Mouse (Mus musculus) erythroblast, adult 5-6 weeks (primary cell): ENCODE data around the gene 0610030E20Rik. TPM values are rescaled to one million over a fixed set of nuclear protein-coding genes. Genes with fewer than 3 reads are reported as not detected.

ENCODE experiments used
- ATAC-seq: replicated peaks from 2 replicates; pipeline ENCODE4 v1.8.0; 2016; ENCODE audit warnings: moderate number of reproducible peaks, mild to moderate bottlenecking, moderate TSS enrichment, inconsistent platforms; ENCODE audit not compliant: poor library complexity, low FRiP score, severe bottlenecking
- total RNA-seq, 2 experiments: library from RNA; stranded (forward) in 1 of 2; stranded (reverse) in 1 of 2; fragments of 150-400 nt in 1 of 2; fragments of 200-764, 138-1000 nt in 1 of 2; gene quantifications; 2 replicates each; pipeline versions ENCODE4 v1.2.3 to v1.2.4; 2015 to 2017; ENCODE audit warnings: low replicate concordance in 2 of 2

The 0610030E20Rik gene
- total RNA-seq, 2 experiments from 2014 or later, result 11.5 to 15.0 TPM

DNA sequence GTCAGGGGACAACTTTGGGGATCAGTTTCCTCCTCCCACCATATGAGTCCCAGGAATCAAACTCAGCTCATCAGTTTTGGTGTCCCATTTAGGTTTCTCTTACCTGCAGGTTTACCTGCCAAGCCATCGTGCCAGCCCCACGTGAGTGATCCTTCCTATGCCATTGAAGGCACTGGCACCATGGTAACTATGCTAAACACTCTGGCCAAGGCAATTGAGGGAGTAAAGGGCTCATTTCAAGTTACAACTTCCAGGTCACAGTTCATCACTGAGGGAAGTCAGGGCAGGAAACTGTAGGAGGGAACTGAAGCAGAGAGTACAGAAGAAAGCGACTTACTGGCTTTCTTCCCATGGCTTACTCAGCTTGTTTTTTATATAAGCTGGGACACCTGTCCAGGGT, 19.2 kb downstream of the 0610030E20Rik start:
- no peak for ATAC-seq

DNA sequence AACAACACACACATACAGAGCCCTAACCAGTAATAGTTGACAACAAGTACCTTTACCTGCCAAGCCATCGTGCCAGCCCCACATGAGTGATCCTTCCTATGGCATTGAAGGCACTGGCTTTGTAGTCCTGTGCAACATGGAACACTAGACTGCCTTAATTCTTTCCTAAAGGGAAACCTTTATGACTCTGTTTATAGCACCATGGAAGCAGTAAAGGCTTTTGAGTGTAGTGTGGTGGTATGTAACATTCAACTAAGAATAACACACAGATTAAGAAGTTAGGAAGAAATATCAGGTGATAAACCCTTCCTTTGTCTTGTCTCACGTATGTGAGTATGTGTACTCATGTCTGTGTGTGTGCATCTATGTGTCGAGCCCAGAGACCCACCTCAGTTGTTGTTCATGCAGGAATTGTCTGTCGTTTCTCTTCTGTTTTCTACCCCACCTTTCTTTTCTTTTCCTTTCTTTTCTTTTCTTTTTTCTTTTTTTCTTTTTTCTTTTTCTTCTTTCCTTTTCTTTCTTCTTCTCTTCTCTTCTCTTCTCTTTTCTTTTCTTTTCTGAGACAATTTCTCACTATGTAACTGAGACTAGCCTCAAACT, 19.8 kb downstream of the 0610030E20Rik start, which contains the start of gene Rnf181:
Gene Rnf181 (minus strand): TSS at position 113 of the 600 bp plus-strand sequence.
- no peak for ATAC-seq

DNA sequence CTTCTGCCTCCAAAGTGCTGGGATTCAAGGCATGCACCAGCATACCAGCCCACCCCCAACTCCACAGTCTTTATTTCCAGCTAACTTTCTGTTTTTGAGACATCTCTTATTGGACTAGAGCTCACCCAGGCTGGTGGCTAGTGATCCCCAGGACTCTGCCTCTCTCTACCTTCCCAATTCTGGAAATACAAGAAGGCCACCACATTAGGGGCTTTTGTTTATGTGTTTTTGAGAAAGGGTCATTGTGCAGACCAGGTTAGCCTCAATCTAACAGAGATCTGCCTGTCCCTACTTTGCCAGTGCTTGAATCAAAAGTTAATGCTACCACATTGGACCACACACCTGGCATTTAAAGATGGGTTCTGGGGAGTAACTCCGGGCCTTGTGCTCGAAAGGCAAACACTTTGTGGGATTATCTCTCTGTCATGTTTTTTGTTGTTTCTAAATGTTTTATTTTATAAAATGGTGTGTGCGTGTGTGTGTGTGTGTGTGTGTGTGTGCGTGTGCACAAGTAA, 20.4 kb downstream of the 0610030E20Rik start:
- no peak for ATAC-seq

DNA sequence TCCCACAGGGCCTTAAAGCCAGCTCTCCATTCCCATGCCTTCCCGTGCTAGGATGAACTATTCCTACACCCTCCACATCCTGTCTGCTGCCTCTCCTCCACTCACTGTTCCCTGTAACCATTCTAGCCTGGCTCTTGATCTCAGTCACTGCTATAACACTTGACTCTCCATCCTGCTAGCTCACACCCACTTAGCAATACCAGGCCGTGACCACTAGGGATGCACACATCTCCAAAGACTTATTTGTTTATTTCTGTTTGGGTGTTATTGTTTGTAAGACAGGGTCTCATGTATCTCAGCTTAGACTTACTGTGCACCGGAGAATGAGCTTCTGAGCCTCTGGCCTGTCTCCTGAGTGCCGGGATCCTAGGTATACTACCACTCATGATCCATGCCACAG, 22.4 kb downstream of the 0610030E20Rik start:
- ATAC-seq, result 0 out of 2 replicates have a peak, but pooled peaks have one; percentile 41

DNA sequence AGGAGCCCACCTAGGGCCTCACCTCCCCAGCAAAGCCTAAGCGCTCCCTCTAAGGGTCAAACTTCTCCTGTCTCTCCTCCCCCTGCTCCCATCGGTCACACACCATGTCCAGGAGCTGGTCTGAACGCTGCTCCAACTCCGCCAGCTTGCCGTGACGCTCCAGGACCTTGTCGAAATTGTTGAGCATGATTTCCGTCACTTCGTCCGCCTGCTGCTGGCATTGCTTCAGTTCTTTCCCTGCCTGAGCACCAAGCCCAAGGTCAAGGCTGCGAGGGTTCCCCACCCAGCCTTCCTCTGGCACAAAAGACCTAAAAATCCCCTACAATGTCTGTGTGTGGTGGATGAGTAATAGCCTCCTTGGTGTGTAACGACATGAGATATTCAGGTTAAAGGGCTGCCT, 23.0 kb downstream of the 0610030E20Rik start:
- ATAC-seq, result no peak

DNA sequence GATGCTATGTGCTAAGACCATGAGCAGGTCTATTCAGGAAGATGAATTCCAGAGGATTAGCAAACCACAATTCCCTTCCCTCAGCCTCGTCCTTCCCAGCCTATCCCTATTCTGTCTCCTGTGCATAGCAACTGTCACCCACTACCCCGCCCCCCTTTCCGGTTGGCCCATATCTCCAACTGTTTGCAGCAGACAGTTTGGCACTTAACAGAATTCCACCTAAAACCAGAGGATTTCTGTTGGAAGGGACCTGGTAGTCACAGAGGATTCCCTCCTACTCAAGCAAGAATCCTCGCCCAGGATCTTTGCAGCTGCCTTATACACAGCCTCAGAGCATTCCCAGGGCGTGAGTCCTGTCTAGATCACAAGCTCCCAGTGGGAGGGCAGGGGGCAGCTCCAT, 24.0 kb downstream of the 0610030E20Rik start:
- no peak for ATAC-seq

DNA sequence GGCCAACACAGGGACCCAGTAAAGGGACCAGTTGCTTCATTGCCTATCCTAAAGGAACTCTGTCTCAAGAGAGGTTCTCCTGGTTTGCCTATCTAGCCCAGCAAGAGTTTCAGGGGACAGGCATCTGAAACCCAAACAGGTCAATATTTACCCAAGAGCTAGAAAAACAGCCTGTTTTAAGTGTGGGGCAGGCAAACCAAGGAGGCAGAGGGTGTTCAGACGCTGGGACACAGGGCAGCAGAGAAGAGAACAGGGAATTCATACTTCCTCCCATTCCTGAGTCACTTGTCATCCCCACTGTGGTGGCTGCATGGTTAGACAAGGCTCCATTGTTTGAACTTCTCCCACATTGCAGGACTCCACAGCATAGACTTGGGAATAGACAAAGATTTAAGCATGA, 24.5 kb downstream of the 0610030E20Rik start:
- ATAC-seq, result no peak

DNA sequence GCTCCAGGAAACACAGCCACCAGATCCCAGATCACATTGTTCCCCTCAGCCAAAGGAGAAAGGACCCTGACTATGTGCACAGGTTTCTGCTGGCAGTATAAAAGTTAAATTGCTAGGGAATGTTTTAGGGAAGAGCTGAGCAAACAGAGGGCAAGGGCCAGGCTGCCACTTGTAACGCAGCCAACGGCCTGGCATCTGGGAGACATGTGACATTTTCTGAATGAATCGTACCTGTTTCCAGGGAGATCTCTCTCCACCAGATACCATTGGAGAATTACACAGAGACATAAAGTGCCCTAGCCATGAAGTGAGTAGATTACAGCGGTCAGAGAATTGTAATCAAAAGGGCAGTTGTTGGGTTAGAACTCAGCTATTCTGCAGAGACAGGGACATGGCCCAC, 26.1 kb downstream of the 0610030E20Rik start:
- no peak for ATAC-seq

DNA sequence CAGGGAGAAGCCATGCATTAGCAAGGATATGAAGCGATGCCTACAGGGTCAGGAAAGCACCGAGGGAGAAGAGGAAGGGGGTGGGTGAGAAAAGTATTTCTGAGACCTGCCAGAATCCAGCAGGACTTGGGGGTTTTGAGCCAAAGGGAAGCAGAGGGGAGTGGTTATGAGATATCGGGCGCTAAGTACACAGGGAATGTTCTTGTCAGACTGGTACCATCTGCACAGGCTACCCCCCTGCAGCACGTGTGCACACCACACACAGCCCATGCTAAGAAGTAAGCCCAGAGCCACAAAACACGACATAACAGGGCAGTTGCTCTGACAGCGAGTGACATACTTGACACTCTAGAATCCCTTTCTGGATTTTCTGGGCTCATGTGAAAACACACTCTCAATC, 27.1 kb downstream of the 0610030E20Rik start:
- no peak for ATAC-seq

DNA sequence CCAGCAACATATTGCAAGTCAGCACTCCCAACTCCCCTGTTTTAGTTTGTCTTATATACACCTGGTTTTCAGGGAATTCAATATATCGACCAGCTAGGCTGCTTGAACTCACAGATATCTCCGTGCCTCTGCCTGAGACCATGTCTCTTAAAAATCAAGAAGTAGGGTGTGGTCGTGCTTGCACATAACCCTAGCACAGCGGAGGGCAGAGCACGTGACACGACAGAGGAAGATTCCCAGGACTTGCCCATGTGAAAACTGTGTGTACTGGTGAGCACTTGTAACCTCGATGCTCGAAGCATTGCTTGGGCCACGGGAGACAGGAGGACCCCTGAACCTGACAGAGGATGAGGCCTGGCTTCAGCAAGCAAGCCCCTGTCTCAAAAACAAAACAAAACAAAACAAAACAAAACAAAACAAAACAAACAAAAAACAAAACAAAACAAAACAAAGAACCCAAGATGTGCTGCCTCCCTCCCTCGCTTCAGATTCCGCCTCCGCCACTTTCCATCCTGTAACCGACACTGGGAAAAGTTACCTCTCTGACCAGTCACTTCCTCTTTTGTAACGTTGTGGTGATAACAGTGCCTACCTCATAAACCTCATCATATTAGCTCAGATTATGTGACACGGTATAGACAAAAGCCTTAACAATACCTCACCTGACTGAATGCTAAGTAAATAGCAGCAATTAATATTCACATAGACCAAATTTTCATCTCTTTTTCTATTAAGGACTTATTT, 27.9 kb downstream of the 0610030E20Rik start:
- ATAC-seq, result peak; percentile 68

DNA sequence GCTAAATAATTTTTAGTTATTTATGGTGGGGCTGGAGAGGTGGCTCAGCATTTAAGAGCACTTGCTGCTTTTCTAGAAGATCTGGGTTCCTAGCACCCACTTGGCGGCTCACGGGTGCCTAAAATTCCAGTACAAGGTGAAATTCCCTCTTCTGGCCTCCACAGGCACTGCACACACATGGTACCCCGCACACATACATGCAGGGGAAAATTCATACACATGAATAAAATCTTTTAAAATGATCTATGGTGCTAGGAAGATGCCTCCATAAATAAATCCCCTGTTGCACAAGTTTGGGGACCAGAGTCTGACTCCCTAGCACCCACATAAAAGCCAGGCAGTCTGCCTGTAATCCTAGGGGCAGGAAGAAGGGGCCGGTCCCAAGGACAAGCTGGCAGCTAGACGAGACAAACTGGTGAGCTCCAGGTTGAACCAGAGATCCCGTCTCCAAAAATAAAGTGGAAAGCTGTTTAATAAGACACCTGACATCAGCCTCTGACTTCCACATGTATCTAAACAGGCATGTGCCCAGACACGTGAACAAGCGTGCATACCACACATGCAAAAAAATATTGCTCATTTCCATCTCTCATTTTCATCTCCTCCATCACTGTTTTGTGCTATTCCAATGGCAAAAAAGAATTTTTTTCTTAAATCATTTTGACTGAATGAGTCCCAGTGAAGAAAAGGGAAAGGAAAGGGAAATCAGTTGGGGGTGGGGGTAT, 31.6 kb downstream of the 0610030E20Rik start:
- no peak for ATAC-seq

DNA sequence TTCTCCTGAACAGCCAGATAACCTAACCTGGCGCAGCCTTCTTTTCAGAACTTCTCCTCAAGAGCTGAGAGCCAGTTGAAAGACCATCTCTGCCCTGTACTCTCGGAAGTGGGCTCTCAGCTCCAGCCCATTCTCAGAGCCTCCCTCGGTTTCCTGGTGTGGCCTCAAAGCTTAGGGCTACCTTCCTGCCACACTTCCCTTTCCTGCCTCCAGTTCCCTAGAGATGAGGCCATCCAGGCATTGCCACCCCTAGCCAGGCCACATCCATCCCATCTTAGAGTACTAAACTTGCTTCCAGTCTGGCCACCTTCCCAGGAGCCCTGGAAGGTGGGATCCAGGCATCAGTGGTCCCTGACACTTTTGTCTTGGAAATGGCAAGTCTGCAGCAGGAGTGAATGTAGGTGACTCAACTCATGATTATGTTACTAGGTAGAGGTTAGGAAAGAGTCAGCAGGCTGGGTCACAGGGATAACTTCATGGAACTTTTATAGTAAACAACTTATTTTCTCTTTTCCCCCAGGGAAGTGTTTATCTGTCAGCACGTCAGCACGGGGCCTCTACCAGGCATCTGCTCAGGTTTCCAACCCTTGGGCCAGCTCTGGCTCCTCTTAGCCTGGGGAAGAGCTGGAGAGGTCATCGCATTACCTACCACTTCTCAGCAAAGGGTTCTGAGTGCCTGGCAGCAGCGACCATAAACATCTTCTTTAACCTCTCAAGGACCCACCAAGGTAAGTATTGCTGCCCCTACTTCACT, 32.4 kb downstream of the 0610030E20Rik start:
- ATAC-seq, result peak; percentile 33

DNA sequence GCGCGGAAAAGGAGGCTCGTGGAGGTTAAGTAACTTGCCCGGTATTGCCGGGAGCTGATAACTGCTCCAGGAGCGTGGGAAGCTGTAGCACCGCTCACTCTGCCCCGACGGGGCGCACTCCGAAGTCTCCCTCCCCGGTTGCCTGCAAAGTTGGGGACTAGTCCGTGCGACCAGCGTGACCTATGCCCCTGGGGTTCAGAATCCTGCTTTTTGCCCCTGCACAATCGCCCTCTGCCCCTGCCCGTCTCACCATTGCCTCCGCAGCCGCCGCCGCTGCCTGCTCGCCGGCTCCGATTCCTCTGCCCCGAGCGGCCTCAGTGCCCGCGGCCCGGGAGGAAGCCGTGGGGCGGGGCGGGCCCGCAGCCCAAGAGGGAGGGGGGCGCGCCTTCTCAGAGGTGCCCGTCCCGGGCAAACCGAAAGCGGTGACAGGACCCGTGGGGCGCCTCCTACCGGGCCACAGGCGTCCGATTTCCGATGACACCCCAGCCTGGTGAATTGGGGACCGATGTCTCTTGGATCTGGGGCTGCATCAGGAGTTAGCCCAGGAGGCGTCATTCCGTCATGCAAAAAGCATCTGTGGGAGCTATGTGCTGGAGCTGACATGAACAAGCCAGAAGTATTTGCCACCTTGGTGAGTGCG, 33.1 kb downstream of the 0610030E20Rik start, which contains the start of gene Vamp5:
Gene Vamp5 (minus strand): TSS at position 338 of the 640 bp plus-strand sequence.
- peak; percentile 82 for ATAC-seq

DNA sequence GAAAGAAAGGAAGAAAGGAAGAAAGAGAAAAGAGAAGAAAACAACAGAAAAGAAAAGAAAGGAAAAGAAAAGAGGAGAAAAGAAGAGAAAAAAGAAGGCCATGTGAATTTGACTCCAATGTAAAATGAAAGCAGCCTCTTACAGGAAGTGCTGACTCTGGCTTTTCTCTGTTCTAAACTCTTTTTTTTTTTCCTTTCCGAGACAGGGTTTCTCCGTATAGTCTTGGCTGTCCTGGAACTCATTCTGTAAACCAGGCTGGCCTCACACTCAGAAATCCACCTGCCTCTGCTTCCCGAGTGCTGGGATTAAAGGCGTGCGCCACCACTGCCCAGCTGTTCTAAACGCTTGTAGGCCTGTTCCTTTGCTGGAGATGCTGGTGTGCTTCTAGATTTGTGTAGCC, 35.4 kb downstream of the 0610030E20Rik start:
- ATAC-seq, result no peak

DNA sequence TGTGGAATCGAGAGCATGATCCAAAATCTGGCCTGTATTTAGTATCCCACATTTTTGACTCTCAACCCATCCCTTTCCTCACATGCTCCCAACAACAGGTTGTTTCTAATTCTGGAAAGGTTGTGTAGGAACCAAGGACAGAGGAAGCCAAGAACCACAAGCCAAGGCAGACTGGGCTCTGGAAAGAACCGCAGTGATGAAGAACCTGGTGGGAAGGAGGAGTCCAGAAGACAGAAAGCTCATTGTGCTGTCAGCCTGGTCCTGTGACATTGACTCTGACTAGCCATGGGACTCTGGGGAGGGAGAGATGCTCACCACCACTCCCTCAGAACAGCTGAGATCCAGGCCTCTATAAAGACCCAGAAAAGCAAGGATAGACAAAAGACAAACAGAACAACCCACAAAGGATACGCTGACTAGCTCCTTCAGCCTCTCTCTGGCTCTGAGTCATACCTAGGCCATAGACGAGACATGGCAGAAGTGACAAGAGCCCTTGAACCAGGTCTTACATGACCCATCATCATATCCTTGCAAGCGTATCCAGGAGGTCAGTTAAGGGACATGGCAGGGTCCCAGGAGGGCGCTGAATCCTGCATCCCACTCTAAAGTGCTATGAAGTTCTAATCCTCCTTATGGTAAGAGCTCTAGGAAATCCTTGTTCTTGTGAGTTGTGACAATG, 36.2 kb downstream of the 0610030E20Rik start:
- no peak for ATAC-seq

DNA sequence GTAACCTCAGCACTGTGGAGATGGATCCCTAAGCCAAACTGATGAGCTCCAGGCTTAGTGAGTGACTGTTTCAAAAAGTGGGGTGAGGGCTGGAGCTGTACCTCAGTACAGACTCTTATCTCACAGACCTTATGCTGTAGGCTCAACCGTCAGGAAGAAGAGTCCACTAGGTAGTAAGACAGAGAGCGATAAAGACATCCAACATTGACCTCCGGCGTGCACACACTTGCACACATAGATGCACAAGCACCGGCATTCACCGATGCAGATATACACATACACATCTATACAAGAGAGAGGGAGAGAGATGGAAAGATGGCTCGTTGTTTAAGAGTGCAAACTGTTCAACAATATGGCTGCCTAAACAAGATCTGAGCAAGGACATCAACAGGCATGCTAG, 36.8 kb downstream of the 0610030E20Rik start:
- peak; percentile 66 for ATAC-seq

DNA sequence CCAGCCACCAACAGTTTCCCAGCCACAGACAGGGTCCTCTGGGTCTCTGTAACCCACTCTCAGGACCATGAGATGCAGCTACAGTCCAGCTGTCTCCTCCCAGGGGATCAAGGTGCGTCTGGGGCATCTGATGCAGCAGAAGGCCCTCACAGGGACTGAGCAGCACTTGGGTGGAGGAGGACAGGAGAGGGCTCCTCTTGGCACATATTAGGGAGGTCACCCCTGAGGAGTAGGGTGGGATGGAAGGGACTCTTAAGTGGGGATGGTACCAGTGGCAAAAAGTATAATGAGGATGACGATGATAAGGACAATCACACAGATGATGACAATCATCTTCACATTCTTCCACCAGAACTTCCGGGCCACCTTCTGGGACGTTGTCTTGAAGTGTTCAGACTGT, 38.1 kb downstream of the 0610030E20Rik start:
- ATAC-seq, result no peak

DNA sequence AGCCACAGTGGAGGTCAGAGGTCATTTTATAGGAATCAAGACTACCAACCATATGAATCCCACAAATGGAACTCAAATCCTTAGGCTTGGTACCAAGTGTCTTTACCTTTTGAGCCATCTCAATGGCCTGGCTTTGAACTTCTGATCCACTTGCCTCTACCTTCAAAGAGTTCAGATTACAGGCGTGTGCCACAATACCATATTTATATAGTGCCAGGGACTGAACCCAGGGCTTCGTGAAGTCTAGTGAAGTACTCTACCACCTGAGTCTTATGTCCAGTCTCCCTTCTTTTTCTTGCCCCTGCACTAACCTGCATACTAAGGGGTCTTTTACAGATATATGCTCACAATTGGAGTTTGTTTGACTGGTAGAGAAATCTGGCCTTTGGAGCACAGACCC, 39.4 kb downstream of the 0610030E20Rik start:
- no peak for ATAC-seq

DNA sequence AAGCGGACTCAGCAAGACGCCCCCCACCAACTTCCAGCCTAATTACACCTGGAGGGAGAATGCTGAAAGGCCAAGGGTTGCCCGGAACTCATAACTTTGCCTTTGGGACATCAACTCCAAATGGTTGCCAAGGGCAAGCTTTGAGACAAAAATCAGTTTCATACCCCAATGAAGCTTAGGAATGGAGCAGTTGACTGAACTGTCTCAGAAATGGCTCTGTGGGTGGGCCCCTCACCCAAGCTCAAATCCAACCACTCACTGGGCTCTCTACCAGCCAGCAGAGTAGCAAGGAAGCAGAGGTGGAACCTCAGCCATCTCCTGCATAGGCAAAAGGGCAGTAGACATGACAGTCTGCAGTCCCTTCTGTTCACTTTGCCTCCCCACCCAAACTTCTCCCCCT, 40.7 kb downstream of the 0610030E20Rik start:
- ATAC-seq, result no peak
